Mouse (Mus musculus) stomach, embryonic 15.5 days (tissue): ENCODE measurements at regions not wholly inside any gene's neighbourhood (a gene's known extent, or its start where the extent isn't known, plus 50 kb on each side); places are given as distances from the start of the nearest gene placed in this dataset.

Source experiments
- ATAC-seq: fragments of 200-750 bp; cut with Nextera tagmentation; 2 replicates; pipeline ENCODE4 v1.8.0; 2017; ENCODE audit warnings: low read depth, moderate number of reproducible peaks, moderate TSS enrichment; ENCODE audit not compliant: insufficient read depth, low FRiP score
- H3K27ac ChIP-seq: fragments of 300-500 bp; sonication (generic); 2 replicates; pipeline ENCODE4 v1.5.1; 2015; ENCODE audit warnings: mild to moderate bottlenecking, inconsistent platforms
- H3K27me3 ChIP-seq: fragments of 300-500 bp; sonication (generic); replicated peaks from 2 replicates; pipeline ENCODE4 v1.6.1; 2015; ENCODE audit warnings: inconsistent platforms
- H3K36me3 ChIP-seq: fragments of 300-500 bp; sonication (generic); 2 replicates; pipeline ENCODE4 v1.6.1; 2015; ENCODE audit warnings: inconsistent platforms
- H3K4me1 ChIP-seq: fragments of 300-500 bp; sonication (generic); 2 replicates; pipeline ENCODE4 v1.6.1; 2015; ENCODE audit warnings: inconsistent platforms
- H3K4me2 ChIP-seq: fragments of 300-500 bp; sonication (generic); 2 replicates; pipeline ENCODE4 v1.6.1; 2015; ENCODE audit warnings: mild to moderate bottlenecking, inconsistent platforms
- H3K4me3 ChIP-seq: fragments of 300-500 bp; sonication (generic); replicated peaks from 2 replicates; pipeline ENCODE4 v1.5.1; 2015; ENCODE audit warnings: inconsistent platforms
- H3K9ac ChIP-seq: fragments of 300-500 bp; sonication (generic); 2 replicates; pipeline ENCODE4 v1.6.1; 2015; ENCODE audit warnings: inconsistent platforms
- H3K9me3 ChIP-seq: fragments of 300-500 bp; sonication (generic); 2 replicates; pipeline ENCODE4 v1.6.1; 2016; ENCODE audit warnings: inconsistent platforms
- WGBS: fragments of 180-500 bp; shearing (Covaris S2); methylation state at CpG from one replicate; pipeline ENCODE4 v1.1.7; 2015; 5-methylcytosine and 5-hydroxymethylcytosine counted together

DNA sequence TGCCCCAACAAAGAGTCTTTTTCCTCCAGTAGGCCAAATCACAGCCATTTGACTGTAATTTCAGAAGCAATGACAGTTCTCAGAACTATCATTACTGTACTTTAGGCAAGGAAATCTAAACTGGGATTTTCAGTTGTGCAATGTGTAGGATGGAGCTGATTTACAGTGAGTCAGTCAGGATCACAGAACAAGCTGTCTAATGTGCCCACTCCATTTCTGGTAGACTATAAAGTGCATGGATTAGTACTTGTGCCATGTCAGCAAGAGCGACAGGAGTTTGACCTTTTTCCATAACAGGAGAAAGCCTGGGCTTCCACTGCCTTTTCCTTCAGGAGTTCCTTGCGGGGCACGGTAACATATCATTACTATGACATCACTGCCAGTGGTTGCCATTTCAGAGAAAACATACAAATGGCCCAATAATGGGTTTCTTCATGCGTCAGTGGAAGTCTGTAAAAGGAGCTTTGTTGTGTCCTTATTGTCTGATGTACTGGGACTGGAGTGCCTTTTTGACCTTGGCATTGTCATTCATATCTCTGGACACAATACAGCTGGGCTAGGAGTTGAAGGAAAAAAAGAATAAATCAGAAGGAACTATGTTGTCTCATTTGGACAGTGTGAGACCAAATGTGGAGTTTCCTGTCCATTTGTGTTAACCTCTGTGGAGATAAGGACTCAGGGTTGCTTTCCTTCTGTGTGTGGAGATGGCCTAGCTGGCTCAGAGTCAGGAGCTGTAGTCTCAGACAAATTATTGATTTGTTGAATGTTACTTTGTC is 271.5 kb upstream of the BC052040 start:
- H3K9me3 ChIP-seq = no peaks in the 10 kb centered on the region
- H3K27ac ChIP-seq = no peak overlapping the region
- no peaks in the 10 kb centered on the region for H3K36me3 ChIP-seq
- H3K9ac ChIP-seq = no peak overlapping the region
- H3K4me3 ChIP-seq = no peak overlapping the region
- no peak overlapping the region for H3K4me2 ChIP-seq
- no peaks in the 10 kb centered on the region for H3K4me1 ChIP-seq
- H3K27me3 ChIP-seq = no peaks in the 10 kb centered on the region
- 49% methylated on average over 4 of the region's 4 CpGs for WGBS
- ATAC-seq = peak; percentile 60

DNA sequence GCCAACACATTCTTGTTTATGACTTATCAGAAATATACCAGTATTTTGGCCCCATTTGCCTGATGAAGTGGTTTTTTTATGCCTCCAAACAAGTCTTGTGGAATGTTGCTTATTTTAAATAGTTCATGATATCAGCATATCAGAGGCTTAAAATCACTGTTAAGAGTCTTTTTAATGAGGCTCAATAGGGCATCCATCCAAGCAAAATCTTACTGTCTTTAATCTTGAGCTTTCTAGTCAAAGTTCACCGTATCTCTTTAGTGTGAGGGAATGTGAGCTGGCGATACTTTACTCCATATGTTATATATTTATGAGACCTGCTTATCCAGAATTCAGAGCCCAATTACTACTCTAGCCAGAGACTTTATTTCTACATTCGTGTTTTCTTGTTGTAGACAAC is 263.0 kb upstream of the BC052040 start:
- H3K27ac ChIP-seq = no peak overlapping the region
- no peak overlapping the region for H3K9ac ChIP-seq
- no peaks in the 10 kb centered on the region for H3K36me3 ChIP-seq
- WGBS = 74% methylated on average over 3 of the region's 3 CpGs
- no peaks in the 10 kb centered on the region for H3K4me1 ChIP-seq
- no peak for ATAC-seq
- H3K27me3 ChIP-seq = no peaks in the 10 kb centered on the region
- no peak overlapping the region for H3K4me3 ChIP-seq
- H3K9me3 ChIP-seq = no peaks in the 10 kb centered on the region
- no peak overlapping the region for H3K4me2 ChIP-seq

DNA sequence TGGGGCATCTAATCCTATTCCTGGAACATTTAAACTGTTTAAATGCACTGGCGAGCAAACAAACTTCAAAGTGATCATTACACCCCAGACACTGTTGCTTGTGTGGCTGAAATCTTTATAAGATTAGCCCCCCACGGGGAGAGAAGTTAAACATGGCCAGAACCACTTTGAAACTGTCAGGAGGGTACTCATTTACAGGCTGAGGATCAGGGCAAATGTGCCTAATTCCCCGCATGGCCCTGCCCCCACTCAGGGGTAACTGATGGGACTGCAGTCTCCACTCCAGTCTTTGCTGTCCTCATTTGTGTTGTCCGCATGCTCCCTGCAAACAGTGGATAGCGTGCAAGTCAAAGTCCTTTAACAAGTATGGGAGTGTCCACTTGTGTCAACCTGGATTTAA is 258.9 kb upstream of the BC052040 start:
- no peaks in the 10 kb centered on the region for H3K9me3 ChIP-seq
- ATAC-seq = no peak
- no peaks in the 10 kb centered on the region for H3K4me1 ChIP-seq
- H3K9ac ChIP-seq = no peak overlapping the region
- H3K4me3 ChIP-seq = no peak overlapping the region
- H3K27me3 ChIP-seq = no peaks in the 10 kb centered on the region
- WGBS = 50% methylated on average over 5 of the region's 5 CpGs
- no peak overlapping the region for H3K4me2 ChIP-seq
- H3K36me3 ChIP-seq = no peaks in the 10 kb centered on the region
- H3K27ac ChIP-seq = no peak overlapping the region

DNA sequence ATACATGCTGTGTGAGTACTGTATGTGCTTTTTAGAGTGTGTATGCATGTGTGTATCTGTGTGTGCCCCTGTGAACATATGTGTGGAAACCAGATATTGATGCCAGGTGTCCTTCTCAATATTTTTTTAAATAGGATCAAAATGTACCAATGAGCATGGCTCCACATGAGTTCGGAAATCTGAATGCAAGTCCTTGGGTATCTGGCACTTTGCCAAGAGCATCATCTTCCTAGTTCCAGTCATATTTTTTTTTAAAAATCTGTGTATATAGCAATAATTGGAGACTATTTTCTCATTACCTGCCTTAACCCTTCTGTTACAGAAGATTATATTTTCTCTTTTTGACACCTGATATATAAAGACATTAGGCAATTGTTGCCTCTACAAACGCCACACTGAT is 255.0 kb upstream of the BC052040 start:
- no peaks in the 10 kb centered on the region for H3K36me3 ChIP-seq
- no peak overlapping the region for H3K27ac ChIP-seq
- no peaks in the 10 kb centered on the region for H3K27me3 ChIP-seq
- ATAC-seq = no peak
- no peak overlapping the region for H3K9ac ChIP-seq
- no peak overlapping the region for H3K4me3 ChIP-seq
- no peak overlapping the region for H3K4me2 ChIP-seq
- no peaks in the 10 kb centered on the region for H3K4me1 ChIP-seq
- H3K9me3 ChIP-seq = no peaks in the 10 kb centered on the region
- 83% methylated on average over 2 of the region's 2 CpGs for WGBS

DNA sequence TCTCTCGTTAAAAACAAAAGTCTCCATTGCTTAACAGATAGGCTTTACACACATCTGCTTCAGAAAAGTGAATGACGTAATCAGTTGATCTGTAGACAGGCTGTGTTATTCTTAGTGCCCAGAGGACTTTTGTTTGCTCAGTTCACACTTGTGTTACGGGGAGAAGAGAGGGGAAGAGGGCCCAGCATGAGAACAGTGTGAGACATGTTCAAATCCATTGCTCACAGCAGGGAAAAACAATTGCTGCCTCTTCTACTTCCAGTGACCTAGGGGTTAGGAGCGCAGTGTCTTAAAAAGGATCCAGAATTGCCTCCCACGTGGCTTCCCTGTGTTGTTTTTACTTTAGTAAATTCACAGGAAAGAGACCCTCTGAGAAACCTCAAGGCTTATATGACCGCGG is 243.3 kb upstream of the BC052040 start:
- WGBS = 41% methylated on average over 7 of the region's 7 CpGs
- no peak for ATAC-seq
- Histone ChIP-seq H3K4me1 (no peaks in the 10 kb centered on the region), H3K27ac (no peak overlapping the region), H3K4me2 (no peak overlapping the region), H3K27me3 (no peaks in the 10 kb centered on the region), H3K36me3 (no peaks in the 10 kb centered on the region), H3K4me3 (no peak overlapping the region), H3K9me3 (no peaks in the 10 kb centered on the region), H3K9ac (no peak overlapping the region)

DNA sequence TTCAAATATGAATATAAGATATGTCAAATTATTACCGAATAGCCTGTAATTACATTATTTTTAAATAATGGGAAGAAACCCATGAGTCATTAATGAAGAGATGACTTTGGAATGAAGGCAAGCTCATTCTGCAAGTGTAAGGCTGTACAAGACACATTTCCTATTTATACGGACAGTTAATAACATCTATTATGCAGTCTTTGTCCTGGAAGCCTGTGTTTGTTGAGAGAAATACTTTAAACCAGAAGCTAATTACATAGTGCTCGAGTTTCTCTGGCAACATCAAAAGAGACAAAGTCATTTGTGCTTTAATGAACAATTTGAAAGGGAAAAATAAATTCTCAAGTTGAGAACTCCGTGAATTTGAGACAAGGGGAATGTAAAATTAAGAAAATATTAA is 242.5 kb upstream of the BC052040 start:
- H3K36me3 ChIP-seq = no peaks in the 10 kb centered on the region
- no peak overlapping the region for H3K4me2 ChIP-seq
- H3K4me3 ChIP-seq = no peak overlapping the region
- H3K27ac ChIP-seq = no peak overlapping the region
- H3K27me3 ChIP-seq = no peaks in the 10 kb centered on the region
- no peak overlapping the region for H3K9ac ChIP-seq
- 74% methylated on average over 4 of the region's 4 CpGs for WGBS
- no peaks in the 10 kb centered on the region for H3K4me1 ChIP-seq
- no peaks in the 10 kb centered on the region for H3K9me3 ChIP-seq
- no peak for ATAC-seq

DNA sequence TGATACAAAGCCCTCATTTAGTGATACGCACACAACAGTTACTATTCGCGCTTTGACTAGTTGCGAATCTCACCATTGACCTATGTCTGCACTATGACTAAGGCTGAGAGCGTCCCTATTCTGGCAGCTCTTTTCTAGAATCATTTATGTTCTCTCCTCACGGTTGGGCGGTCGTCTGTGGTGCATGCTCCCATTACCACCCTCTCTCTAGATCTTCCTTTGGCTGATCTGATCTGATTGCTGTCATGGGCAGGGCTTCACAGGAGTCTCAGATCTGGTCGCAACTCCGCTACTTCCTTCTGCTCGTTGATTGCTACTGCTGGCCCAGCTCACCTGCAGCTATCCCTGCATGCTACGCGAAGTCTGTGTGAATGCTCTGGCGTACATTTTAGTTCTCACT is 239.2 kb upstream of the BC052040 start:
- H3K4me2 ChIP-seq = no peak overlapping the region
- WGBS = 91% methylated on average over 14 of the region's 14 CpGs
- no peaks in the 10 kb centered on the region for H3K27me3 ChIP-seq
- H3K9ac ChIP-seq = no peak overlapping the region
- no peak for ATAC-seq
- H3K27ac ChIP-seq = no peak overlapping the region
- no peaks in the 10 kb centered on the region for H3K9me3 ChIP-seq
- no peak overlapping the region for H3K4me3 ChIP-seq
- no peaks in the 10 kb centered on the region for H3K36me3 ChIP-seq
- no peaks in the 10 kb centered on the region for H3K4me1 ChIP-seq

DNA sequence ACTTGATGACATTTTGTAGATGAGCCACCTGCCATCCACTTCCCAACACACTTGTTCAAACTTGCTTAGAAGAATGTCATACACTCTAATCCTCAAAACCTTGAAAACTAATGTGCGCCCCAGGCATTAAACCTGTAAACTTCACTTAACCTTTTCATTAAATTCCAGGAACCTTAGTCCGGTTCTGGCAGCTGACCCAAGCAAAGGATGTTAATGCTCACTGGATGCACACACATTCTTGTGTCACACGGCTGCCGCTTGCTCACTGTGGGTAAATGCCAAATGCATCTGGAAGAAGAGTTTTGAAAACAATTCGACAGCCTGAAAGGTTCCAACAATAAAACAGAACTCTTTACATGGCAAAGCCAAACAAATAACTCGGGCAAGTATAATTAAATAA is 235.0 kb upstream of the BC052040 start:
- WGBS = 33% methylated on average over 6 of the region's 6 CpGs
- no peaks in the 10 kb centered on the region for H3K9me3 ChIP-seq

DNA sequence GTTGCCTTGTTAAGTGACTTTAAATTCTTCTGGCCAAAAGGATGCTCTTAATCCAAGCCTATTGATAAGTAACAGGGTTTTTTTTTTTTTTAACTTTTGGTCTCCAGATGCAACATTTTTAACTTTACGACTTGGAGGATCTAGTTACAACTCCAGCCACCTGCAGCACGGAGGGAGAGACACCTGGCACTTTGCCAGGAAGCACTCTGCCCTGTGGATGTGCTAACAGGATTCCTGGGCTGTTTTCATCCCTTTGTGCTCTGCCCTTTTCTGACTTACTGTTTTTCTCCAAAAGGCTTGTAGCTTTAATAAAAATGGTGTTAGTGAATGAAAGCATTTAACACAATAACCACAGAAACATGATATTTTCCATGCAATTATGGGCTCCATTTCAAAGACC is 233.3 kb upstream of the BC052040 start:
- H3K27ac ChIP-seq = no peak overlapping the region
- H3K4me3 ChIP-seq = no peak overlapping the region
- no peaks in the 10 kb centered on the region for H3K36me3 ChIP-seq
- 10% methylated on average over 2 of the region's 2 CpGs for WGBS
- H3K4me2 ChIP-seq = no peak overlapping the region
- H3K4me1 ChIP-seq = no peaks in the 10 kb centered on the region
- no peak for ATAC-seq
- no peaks in the 10 kb centered on the region for H3K9me3 ChIP-seq
- no peaks in the 10 kb centered on the region for H3K27me3 ChIP-seq
- no peak overlapping the region for H3K9ac ChIP-seq

More for the DNA sequence above, 235.0 kb upstream of the BC052040 start:
- Histone ChIP-seq H3K4me1 (no peaks in the 10 kb centered on the region), H3K4me2 (no peak overlapping the region), H3K4me3 (no peak overlapping the region), H3K9ac (no peak overlapping the region), H3K27me3 (no peaks in the 10 kb centered on the region), H3K36me3 (no peaks in the 10 kb centered on the region), H3K27ac (no peak overlapping the region)
- ATAC-seq = no peak

DNA sequence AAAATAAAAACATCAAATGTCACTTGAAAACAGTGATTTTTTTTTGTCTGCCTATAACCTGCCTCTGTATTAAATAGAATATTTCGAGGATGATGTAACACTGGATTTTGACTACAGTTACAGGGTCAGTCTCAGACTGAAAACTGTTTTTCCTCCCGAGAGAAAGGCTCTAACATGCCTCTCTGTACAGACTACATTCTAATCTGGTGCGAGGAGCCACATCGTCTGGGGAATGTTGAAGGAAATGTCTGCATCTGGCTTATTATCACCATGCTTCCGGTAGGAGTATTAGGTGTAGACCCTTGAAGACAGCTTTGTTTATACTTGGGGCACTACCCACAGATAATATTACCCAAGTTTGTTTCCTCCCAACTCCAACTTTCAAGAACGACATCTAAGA is 210.4 kb upstream of the BC052040 start:
- no peak for ATAC-seq
- Histone ChIP-seq H3K27ac (no peak overlapping the region), H3K4me2 (no peak overlapping the region), H3K4me3 (no peak overlapping the region), H3K27me3 (no peaks in the 10 kb centered on the region), H3K9me3 (no peaks in the 10 kb centered on the region), H3K9ac (no peak overlapping the region), H3K4me1 (no peaks in the 10 kb centered on the region), H3K36me3 (no peaks in the 10 kb centered on the region)
- WGBS = 54% methylated on average over 6 of the region's 6 CpGs

DNA sequence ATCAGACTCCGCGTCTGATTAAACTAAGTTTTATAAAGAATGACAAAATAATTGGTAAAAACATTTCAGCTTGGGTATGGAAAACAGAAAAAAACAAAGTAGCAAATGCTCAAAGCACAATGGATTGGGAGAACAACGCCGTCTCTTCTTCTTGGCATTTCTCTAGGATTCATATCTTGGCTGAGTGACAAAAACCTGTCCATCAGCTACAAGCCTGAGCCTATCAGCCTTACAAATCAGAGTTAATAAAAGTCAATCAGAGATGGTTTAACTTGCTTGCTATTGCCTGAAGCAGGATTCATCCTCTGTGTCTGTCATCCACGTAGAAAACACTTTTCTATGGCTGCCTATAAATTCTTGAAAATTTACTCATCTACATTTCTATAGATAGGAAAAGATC is 206.2 kb upstream of the BC052040 start:
- Histone ChIP-seq H3K36me3 (no peaks in the 10 kb centered on the region), H3K27me3 (no peaks in the 10 kb centered on the region), H3K4me2 (no peak overlapping the region), H3K4me1 (no peaks in the 10 kb centered on the region), H3K27ac (no peak overlapping the region), H3K9ac (no peak overlapping the region), H3K4me3 (no peak overlapping the region), H3K9me3 (no peaks in the 10 kb centered on the region)
- no peak for ATAC-seq
- 87% methylated on average over 5 of the region's 5 CpGs for WGBS

DNA sequence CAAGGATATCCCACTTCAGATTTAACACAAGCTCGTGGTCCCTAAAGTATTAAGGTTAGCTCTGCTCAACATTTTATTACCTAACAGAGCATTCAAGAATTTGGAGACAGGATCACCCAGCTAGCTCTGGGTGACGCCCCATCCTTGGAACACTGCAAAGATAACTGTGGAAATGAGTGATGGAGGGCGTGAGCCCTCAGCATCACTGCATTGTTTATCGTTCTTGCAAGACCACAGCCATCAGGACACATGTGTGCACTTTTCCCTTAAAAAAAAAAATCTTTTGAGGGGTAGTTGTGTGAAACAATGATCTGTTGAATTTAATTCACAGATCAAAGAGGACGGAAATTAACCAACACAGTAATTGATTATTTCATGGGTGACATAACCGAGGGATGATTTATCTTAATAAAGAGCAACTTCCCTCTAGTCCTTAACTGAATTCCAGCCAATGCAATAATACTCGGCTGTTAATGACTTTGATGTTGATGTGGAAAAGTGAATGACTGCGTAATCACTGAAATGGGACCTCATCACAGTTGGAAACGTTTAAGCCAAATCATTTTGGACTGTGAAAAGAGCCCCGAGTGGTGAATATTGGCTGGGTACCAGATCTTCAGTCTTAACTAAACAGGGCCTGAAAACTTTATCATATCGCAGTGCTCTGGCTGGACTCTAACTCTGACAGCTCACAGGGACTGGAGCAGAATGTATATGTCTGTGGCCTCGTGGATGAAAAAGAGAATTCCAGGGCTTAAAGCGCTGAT is 196.9 kb upstream of the BC052040 start:
- Histone ChIP-seq H3K9me3 (no peaks in the 10 kb centered on the region), H3K27ac (peak overlapping the region; percentile 61; the same call in 1 of the 2 replicates), H3K4me2 (peak overlapping the region; percentile 2; the same call in 1 of the 2 replicates), H3K36me3 (no peaks in the 10 kb centered on the region), H3K9ac (no peak overlapping the region), H3K27me3 (no peaks in the 10 kb centered on the region), H3K4me1 (0 out of 2 replicates have a peak, but pooled peaks cover 6% of the 10 kb centered on the region), H3K4me3 (no peak overlapping the region)
- ATAC-seq = peak; percentile 66; the same call in 1 of the 2 replicates
- 36% methylated on average over 13 of the region's 13 CpGs for WGBS
